Mouse (Mus musculus) ES-E14 (cell line): ENCODE measurements at regions not wholly inside any gene's neighbourhood (a gene's known extent, or its start where the extent isn't known, plus 50 kb on each side); places are given as distances from the start of the nearest gene placed in this dataset.

Experiments
- CHD2 ChIP-seq: IDR thresholded peaks from 2 replicates; pipeline ENCODE4 v1.6.1; 2014; ENCODE audit warnings: mild to moderate bottlenecking, low read depth, low read length, inconsistent platforms
- HCFC1 ChIP-seq: IDR thresholded peaks from 2 replicates; pipeline ENCODE4 v1.6.1; 2012; ENCODE audit warnings: low read length, inconsistent platforms, borderline replicate concordance; ENCODE audit not compliant: insufficient read depth
- MAFK ChIP-seq: IDR thresholded peaks from 2 replicates; pipeline ENCODE4 v1.6.1; 2014; ENCODE audit warnings: mild to moderate bottlenecking, low read depth, low read length, inconsistent platforms; ENCODE audit not compliant: insufficient read depth
- ZC3H11A ChIP-seq: IDR thresholded peaks from 2 replicates; pipeline ENCODE4 v1.6.1; 2012; ENCODE audit warnings: low read depth, mild to moderate bottlenecking, inconsistent platforms, low read length, borderline replicate concordance
- ZNF384 ChIP-seq: IDR thresholded peaks from 2 replicates; pipeline ENCODE4 v1.6.1; 2012; ENCODE audit warnings: low read depth, low read length, inconsistent platforms

DNA sequence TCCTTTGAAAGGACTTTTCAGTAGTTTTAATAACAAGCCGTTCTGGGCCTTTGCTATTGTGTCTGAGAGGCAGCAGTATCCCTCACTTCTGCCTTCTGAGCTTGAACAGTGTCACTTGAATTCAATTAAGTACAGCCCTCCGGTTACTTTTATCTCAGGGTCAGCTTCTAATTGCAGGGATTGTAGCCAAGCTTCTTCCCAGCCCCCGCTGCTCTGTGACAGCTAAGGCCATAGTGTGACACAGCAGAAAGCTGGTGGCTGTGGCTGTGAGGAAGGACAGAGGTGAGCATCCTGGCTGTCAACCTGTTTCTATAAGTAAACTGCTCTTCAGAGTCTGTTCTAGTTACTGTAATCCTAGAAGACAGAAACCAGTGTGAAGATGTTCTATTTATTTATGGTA is 358.5 kb upstream of the Tle4 start:
- no peak for TF ChIP-seq CHD2
- TF ChIP-seq MAFK, result no peak
- TF ChIP-seq ZC3H11A, result no peak
- TF ChIP-seq ZNF384, result no peak
- no peak for TF ChIP-seq HCFC1
